Mouse (Mus musculus) urinary bladder, postnatal 14 days (tissue): ENCODE data around the gene Efna5.

ENCODE experiments used
- DNase-seq: peaks from one replicate; pipeline ENCODE4 v3.0.0; 2021; ENCODE audit warnings: low spot score

Efna5 gene

GRCm38 (mm10) chr17:62881176-62881790 lies at the start of gene Efna5:
Efna5 (minus strand) TSS chr17:62881317.
- DNase-seq: peak; percentile 31

- DNase-seq: no peak
These were observed 34.2 kb upstream of the Efna5 start for GRCm38 (mm10) chr17:62915304-62915703.

GRCm38 (mm10) chr17:62905692-62906445 lies 24.8 kb upstream of the Efna5 start:
- DNase-seq: no peak

GRCm38 (mm10) chr17:62899066-62899465 lies 17.9 kb upstream of the Efna5 start:
- DNase-seq: no peak

- no peak for DNase-seq
These were observed 8.9 kb upstream of the Efna5 start for GRCm38 (mm10) chr17:62889991-62890390.

GRCm38 (mm10) chr17:62884129-62884506 lies 3.0 kb upstream of the Efna5 start:
- DNase-seq: peak; percentile 85

GRCm38 (mm10) chr17:62883476-62884128 lies 2.5 kb upstream of the Efna5 start:
- peak; percentile 43 for DNase-seq

GRCm38 (mm10) chr17:62882726-62883475 lies 1.8 kb upstream of the Efna5 start:
- peak; percentile 89 for DNase-seq

GRCm38 (mm10) chr17:62881791-62882725 lies 941 bp upstream of the Efna5 start:
- peak; percentile 70 for DNase-seq

- DNase-seq: peak; percentile 52
These were observed 574 bp downstream of the Efna5 start for GRCm38 (mm10) chr17:62880311-62881175.

GRCm38 (mm10) chr17:62879526-62880310 lies 1.4 kb downstream of the Efna5 start:
- peak; percentile 59 for DNase-seq

- no peak for DNase-seq
These were observed 5.4 kb downstream of the Efna5 start for GRCm38 (mm10) chr17:62875727-62876126.

GRCm38 (mm10) chr17:62871928-62872327 lies 9.2 kb downstream of the Efna5 start:
- no peak for DNase-seq

- DNase-seq: no peak
These were observed 9.9 kb downstream of the Efna5 start for GRCm38 (mm10) chr17:62871191-62871590.

- no peak for DNase-seq
These were observed 10.7 kb downstream of the Efna5 start for GRCm38 (mm10) chr17:62870446-62870845.

- no peak for DNase-seq
These were observed 16.2 kb downstream of the Efna5 start for GRCm38 (mm10) chr17:62864966-62865365.

- DNase-seq: no peak
These were observed 18.1 kb downstream of the Efna5 start for GRCm38 (mm10) chr17:62863004-62863403.

- no peak for DNase-seq
These were observed 18.7 kb downstream of the Efna5 start for GRCm38 (mm10) chr17:62862298-62862999.

- DNase-seq: no peak
These were observed 23.8 kb downstream of the Efna5 start for GRCm38 (mm10) chr17:62857275-62857674.
